Mouse (Mus musculus) intestine, postnatal 0 days (tissue): ENCODE results near the gene Klf11. TPM values are rescaled to one million over a fixed set of nuclear protein-coding genes. Genes with fewer than 3 reads are reported as not detected.
"Not testable (repeated sequence)": the region's sequence is repeated elsewhere in the genome, so short reads cannot be mapped to it uniquely, and the experiment has no call there.

Experiments
- ATAC-seq: fragments of 200-750 bp; cut with Nextera tagmentation; 2 replicates; pipeline ENCODE4 v1.8.0; 2017; ENCODE audit warnings: mild to moderate bottlenecking, moderate TSS enrichment, moderate library complexity
- H3K27ac ChIP-seq: fragments of 300-500 bp; sonication (generic); 2 replicates; pipeline ENCODE4 v1.5.1; 2014; ENCODE audit warnings: mild to moderate bottlenecking, low read depth, low read length, moderate library complexity
- H3K27me3 ChIP-seq: fragments of 300-500 bp; sonication (generic); replicated peaks from 2 replicates; pipeline ENCODE4 v1.6.1; 2014; ENCODE audit warnings: low read length, mixed read lengths; ENCODE audit not compliant: control insufficient read depth, insufficient read depth
- H3K36me3 ChIP-seq: fragments of 300-500 bp; sonication (generic); 2 replicates; pipeline ENCODE4 v1.6.1; 2014; ENCODE audit warnings: mild to moderate bottlenecking, moderate library complexity; ENCODE audit not compliant: control insufficient read depth, insufficient read depth
- H3K4me1 ChIP-seq: fragments of 300-500 bp; sonication (generic); replicated peaks from 2 replicates; pipeline ENCODE4 v1.6.1; 2014; ENCODE audit warnings: antibody characterized with exemption, low read length, mixed read lengths; ENCODE audit not compliant: control insufficient read depth, insufficient read depth
- H3K4me2 ChIP-seq: fragments of 300-500 bp; sonication (generic); replicated peaks from 2 replicates; pipeline ENCODE4 v1.6.1; 2014; ENCODE audit warnings: low read depth, mild to moderate bottlenecking, moderate library complexity
- H3K4me3 ChIP-seq: fragments of 300-500 bp; sonication (generic); 2 replicates; pipeline ENCODE4 v1.5.1; 2014; ENCODE audit warnings: low read depth, low read length
- H3K9ac ChIP-seq: fragments of 300-500 bp; sonication (generic); 2 replicates; pipeline ENCODE4 v1.6.1; 2014; ENCODE audit warnings: mild to moderate bottlenecking, low read depth, low read length
- H3K9me3 ChIP-seq: fragments of 300-500 bp; sonication (generic); 2 replicates; pipeline ENCODE4 v1.6.1; 2016; ENCODE audit warnings: mixed run types; ENCODE audit not compliant: control insufficient read depth
- CTCF ChIP-seq: sonication (generic); IDR thresholded peaks from 2 replicates; pipeline ENCODE4 v1.5.1; 2016; ENCODE audit warnings: low read depth, mild to moderate bottlenecking, control low read depth, antibody characterized with exemption, moderate library complexity
- WGBS: fragments of 180-500 bp; shearing (Covaris S2); extraction: QIAGEN DNeasy Blood & Tissue Kit; methylation state at CpG from one replicate; pipeline ENCODE4 v1.1.7; 2014; 5-methylcytosine and 5-hydroxymethylcytosine counted together
- polyA plus RNA-seq: library from polyadenylated mRNA; unstranded; fragments of >200 nt; fragmentation: Nextera tagmentation; extraction: Ambion mirVana; gene quantifications from 2 replicates; pipeline ENCODE4 v1.2.1, GENCODE M21; 2015

Gene Klf11
- polyA plus RNA-seq, 1 experiment from 2014 or later, result 8.1 TPM

- no peaks in the 10 kb centered on the region for H3K9me3 ChIP-seq
- ATAC-seq, result no peak; the same call in 1 of the 2 replicates
- H3K27me3 ChIP-seq, result no peaks in the 10 kb centered on the region
- H3K4me2 ChIP-seq, result no peak overlapping the region
- H3K4me1 ChIP-seq, result no peaks in the 10 kb centered on the region
- TF ChIP-seq CTCF, result no peak
- H3K27ac ChIP-seq, result no peak overlapping the region
- no peaks in the 10 kb centered on the region for H3K36me3 ChIP-seq
- H3K4me3 ChIP-seq, result no peak overlapping the region
- 45% methylated on average over 1 of the region's 1 CpGs for WGBS
- no peak overlapping the region for H3K9ac ChIP-seq
Measured at GRCm38 (mm10) chr12:24633753-24634191, 17.3 kb upstream of the Klf11 start.

- no peak overlapping the region for H3K9ac ChIP-seq
- H3K9me3 ChIP-seq, result no peaks in the 10 kb centered on the region
- H3K4me1 ChIP-seq, result no peaks in the 10 kb centered on the region
- no peak for TF ChIP-seq CTCF
- no peak overlapping the region for H3K27ac ChIP-seq
- H3K4me3 ChIP-seq, result no peak overlapping the region
- H3K27me3 ChIP-seq, result no peaks in the 10 kb centered on the region
- WGBS, result 78% methylated on average over 4 of the region's 4 CpGs
- no peaks in the 10 kb centered on the region for H3K36me3 ChIP-seq
- ATAC-seq, result no peak
- H3K4me2 ChIP-seq, result no peak overlapping the region
Measured at GRCm38 (mm10) chr12:24634212-24634611, 16.9 kb upstream of the Klf11 start.

GRCm38 (mm10) chr12:24634648-24635047 lies 16.4 kb upstream of the Klf11 start:
- Histone ChIP-seq H3K4me1 (no peaks in the 10 kb centered on the region), H3K4me3 (no peak overlapping the region), H3K4me2 (no peak overlapping the region), H3K27ac (no peak overlapping the region), H3K9ac (no peak overlapping the region), H3K36me3 (no peaks in the 10 kb centered on the region), H3K9me3 (no peaks in the 10 kb centered on the region), H3K27me3 (no peaks in the 10 kb centered on the region)
- WGBS, result 90% methylated on average over 3 of the region's 3 CpGs
- TF ChIP-seq CTCF, result no peak
- no peak for ATAC-seq

GRCm38 (mm10) chr12:24638787-24639186 lies 12.3 kb upstream of the Klf11 start:
- not testable (repeated sequence) for H3K9ac ChIP-seq, ATAC-seq, H3K4me1 ChIP-seq, H3K4me3 ChIP-seq, H3K4me2 ChIP-seq, H3K36me3 ChIP-seq, H3K27me3 ChIP-seq, H3K9me3 ChIP-seq, H3K27ac ChIP-seq
- 97% methylated on average over 10 of the region's 10 CpGs for WGBS

- TF ChIP-seq CTCF, result no peak
- ATAC-seq, result peak; percentile 23; the same call in 1 of the 2 replicates
- Histone ChIP-seq H3K36me3 (no peaks in the 10 kb centered on the region), H3K4me3 (no peak overlapping the region), H3K4me2 (no peak overlapping the region), H3K27ac (no peak overlapping the region), H3K4me1 (no peaks in the 10 kb centered on the region), H3K9ac (no peak overlapping the region), H3K27me3 (no peaks in the 10 kb centered on the region), H3K9me3 (no peaks in the 10 kb centered on the region)
- 72% methylated on average over 4 of the region's 4 CpGs for WGBS
Measured at GRCm38 (mm10) chr12:24642370-24642802, 8.7 kb upstream of the Klf11 start.

- no peaks in the 10 kb centered on the region for H3K4me1 ChIP-seq
- ATAC-seq, result no peak
Measured at GRCm38 (mm10) chr12:24644125-24644571, 6.9 kb upstream of the Klf11 start.

GRCm38 (mm10) chr12:24645901-24646300 lies 5.2 kb upstream of the Klf11 start:
- WGBS, result 82% methylated on average over 6 of the region's 6 CpGs
- Histone ChIP-seq H3K9ac (no peak overlapping the region), H3K4me2 (no peak overlapping the region), H3K27me3 (no peaks in the 10 kb centered on the region), H3K4me1 (peaks cover 7% of the 10 kb centered on the region; the same call in 1 of the 2 replicates), H3K4me3 (no peak overlapping the region), H3K9me3 (no peaks in the 10 kb centered on the region), H3K36me3 (no peaks in the 10 kb centered on the region), H3K27ac (no peak overlapping the region)
- no peak for ATAC-seq
- TF ChIP-seq CTCF, result no peak

More at GRCm38 (mm10) chr12:24644125-24644571, 6.9 kb upstream of the Klf11 start:
- no peak for TF ChIP-seq CTCF
- Histone ChIP-seq H3K9ac (no peak overlapping the region), H3K36me3 (no peaks in the 10 kb centered on the region), H3K4me2 (no peak overlapping the region), H3K9me3 (no peaks in the 10 kb centered on the region), H3K4me3 (no peak overlapping the region), H3K27me3 (no peaks in the 10 kb centered on the region), H3K27ac (no peak overlapping the region)
- 33% methylated on average over 1 of the region's 1 CpGs for WGBS
